Mouse (Mus musculus) C2C12 (cell line): ENCODE results near the gene Igdcc3.
A peak's percentile ranks its signal among the peaks of the same experiment; 100 is the strongest.

ENCODE experiments used
- CTCF ChIP-seq: IDR thresholded peaks from one replicate; pipeline ENCODE4 v1.5.1; 2011; ENCODE audit not compliant: control insufficient read depth, insufficient read depth, insufficient read length
- USF1 ChIP-seq: IDR thresholded peaks from one replicate; pipeline ENCODE4 v1.6.1; 2011; ENCODE audit warnings: low read depth, mild to moderate bottlenecking, control low read depth, moderate library complexity

- TF ChIP-seq USF1 (no peak), CTCF (peak; percentile 76)
Observed at GRCm38 (mm10) chr9:65120935-65121334, 20.1 kb upstream of the Igdcc3 start.
